Mouse (Mus musculus): ENCODE results near the gene Secisbp2. TPM values are rescaled to one million over a fixed set of nuclear protein-coding genes. Genes with fewer than 3 reads are reported as not detected.
"Not testable (repeated sequence)": the region's sequence is repeated elsewhere in the genome, so short reads cannot be mapped to it uniquely, and the experiment has no call there.

Gene Secisbp2
- 10 to 100 TPM; 18.9 to 21.5 (median 21.0) TPM for total RNA-seq (2022)

- peak; percentile 89 to 95 for DNase-seq (ENCODE audit: low spot score in 2 of 2)
These were observed at the start of gene Secisbp2 for GRCm38 (mm10) chr13:51651408-51652064. Gene Secisbp2 (plus strand): TSS chr13:51651697.

- no peak for DNase-seq (ENCODE audit: low spot score in 2 of 2)
These were observed 48.7 kb upstream of the Secisbp2 start for GRCm38 (mm10) chr13:51602764-51603163.

DNA sequence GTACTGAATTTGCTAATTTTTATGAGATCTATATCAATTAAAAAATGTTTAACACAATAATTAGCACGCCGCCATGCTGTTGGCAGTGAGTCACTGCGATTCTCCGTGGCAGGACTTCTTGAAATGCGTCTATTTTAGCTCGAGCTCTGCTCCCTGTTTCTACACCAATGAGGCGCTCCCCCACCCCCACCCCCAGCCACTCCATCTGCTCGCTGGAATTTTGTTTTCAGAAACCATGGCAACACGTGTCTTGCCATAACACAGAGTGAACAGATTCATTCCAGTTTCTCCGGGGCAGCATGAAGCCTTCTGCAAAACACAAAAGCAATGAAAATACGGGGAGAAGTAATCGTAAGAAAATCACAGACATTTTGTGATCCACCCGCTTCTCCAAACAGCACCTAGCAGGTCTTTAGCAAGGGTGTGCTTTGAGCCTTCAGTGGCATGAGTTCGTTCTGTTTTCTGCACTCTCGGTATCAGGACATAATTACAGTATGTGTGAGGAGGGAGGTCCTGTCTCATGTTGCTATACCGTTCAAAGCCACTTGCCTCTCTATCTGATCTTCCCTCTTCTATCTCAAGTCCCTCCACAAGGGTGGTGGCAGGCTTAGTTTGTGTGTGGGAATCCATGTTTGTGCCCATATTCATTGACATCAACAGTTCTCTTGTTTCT lies 48.1 kb upstream of the Secisbp2 start:
- peak; percentile 56 to 69 for DNase-seq (ENCODE audit: low spot score in 2 of 2)

- DNase-seq (ENCODE audit: low spot score in 2 of 2), result peak; percentile 58 to 66
These were observed 47.6 kb upstream of the Secisbp2 start for GRCm38 (mm10) chr13:51603894-51604244.

- DNase-seq (ENCODE audit: low spot score in 2 of 2), result no peak
These were observed 42.3 kb upstream of the Secisbp2 start for GRCm38 (mm10) chr13:51609231-51609630.

- DNase-seq (ENCODE audit: low spot score in 2 of 2), result no peak
These were observed 40.4 kb upstream of the Secisbp2 start for GRCm38 (mm10) chr13:51611060-51611459.

DNA sequence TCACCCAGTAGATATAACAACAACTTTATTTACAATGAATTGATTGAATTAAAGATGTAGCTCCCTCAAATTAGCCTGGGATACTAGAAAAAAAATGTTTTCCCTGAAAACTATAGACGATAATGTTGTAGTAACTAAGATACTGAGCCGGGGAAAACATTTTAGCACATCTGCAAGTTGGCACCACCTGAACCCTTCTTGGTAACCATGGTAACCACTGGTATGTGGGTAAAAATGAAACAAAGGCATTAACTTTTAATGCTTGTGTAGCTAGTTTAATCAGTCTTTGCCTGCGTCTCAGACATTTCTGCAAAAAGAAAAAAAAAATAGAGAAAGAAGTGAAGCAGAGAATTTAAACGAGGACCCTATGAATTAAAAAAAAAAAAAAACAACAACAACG lies 40.0 kb upstream of the Secisbp2 start:
- no peak for DNase-seq (ENCODE audit: low spot score in 2 of 2)

GRCm38 (mm10) chr13:51615815-51616214 lies 35.7 kb upstream of the Secisbp2 start:
- no peak for DNase-seq (ENCODE audit: low spot score in 2 of 2)

GRCm38 (mm10) chr13:51616417-51617044 lies 35.0 kb upstream of the Secisbp2 start:
- peak; percentile 82 to 84 for DNase-seq (ENCODE audit: low spot score in 2 of 2)

- no peak for DNase-seq (ENCODE audit: low spot score in 2 of 2)
These were observed 34.2 kb upstream of the Secisbp2 start for GRCm38 (mm10) chr13:51617306-51617705.

DNA sequence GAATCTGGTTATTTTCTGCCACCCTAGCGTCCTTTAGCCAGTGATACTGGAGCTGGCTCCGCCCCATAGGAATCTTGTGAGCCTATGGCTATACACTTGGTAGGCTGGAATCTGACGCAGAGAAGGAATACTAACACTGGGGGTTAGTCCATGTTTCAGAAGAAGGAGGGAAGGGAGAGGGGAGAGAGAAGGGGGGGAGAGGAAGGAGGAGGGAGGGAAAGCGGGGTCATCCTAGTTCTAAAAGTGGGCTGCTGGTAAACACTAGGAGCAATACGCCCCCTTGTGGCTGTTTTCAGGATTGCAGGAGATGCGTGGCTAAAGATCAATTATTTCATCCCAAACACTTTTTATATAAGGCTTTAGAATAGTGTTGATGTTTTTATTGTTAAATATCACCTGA lies 33.6 kb upstream of the Secisbp2 start:
- DNase-seq (ENCODE audit: low spot score in 2 of 2), result peak; percentile 28 to 76

DNA sequence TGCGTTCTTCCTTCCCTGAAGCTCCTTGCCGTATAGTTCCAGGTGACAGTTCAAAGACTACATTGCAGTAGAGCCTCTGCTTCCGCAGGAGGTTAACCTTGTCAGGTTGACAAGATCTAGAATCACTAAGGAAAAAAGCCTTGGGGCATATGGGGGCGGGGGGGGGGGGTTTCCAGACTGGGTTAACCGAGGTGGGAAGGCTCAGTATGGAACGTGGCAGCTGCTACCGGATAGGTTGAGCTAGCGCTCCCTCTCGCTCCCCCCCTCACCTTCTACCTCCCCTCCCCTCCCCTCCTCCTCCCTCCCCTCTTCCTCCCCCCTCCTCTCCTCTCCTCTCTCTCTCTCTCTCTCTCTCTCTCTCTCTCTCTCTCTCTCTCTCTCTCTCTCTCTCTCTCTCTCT lies 32.9 kb upstream of the Secisbp2 start:
- no peak for DNase-seq (ENCODE audit: low spot score in 2 of 2)

DNA sequence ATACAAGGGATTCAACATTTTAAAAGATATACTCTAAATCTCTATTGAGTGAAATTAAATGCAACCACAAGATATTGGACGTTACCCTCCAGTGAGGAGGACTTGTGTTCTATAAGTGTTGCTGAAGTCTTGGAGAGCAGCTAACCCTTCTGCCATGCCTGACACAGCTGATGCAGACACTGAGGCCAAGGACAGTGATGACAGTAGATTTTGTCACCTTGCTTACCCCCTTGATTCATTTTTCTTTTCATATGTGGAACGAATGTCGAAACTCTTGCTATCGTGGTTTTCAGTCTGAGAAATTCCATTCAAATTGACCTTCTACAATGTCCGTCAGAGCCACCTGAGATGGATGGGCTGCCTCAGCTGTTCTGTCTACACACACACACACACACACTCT lies 28.9 kb upstream of the Secisbp2 start:
- DNase-seq (ENCODE audit: low spot score in 2 of 2), result no peak

DNA sequence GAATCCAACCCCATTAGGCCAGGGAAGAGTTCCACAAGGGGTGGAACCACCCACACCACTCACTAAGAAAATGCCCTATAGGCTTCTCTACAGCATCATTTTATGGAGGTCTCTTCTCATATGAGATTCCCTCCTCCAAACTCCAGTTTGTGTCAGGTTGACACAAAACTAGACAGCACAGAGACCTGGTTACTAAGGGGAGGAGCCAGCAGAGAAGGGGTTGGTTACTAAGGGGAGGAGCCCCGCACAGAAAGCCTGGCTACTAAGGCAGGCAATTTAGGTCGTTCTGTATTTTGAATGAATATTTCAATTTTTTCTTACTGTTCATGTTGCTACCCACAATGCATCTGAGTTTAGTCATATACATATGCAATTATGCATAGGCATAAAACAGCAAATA lies 27.8 kb upstream of the Secisbp2 start:
- no peak for DNase-seq (ENCODE audit: low spot score in 2 of 2)

DNA sequence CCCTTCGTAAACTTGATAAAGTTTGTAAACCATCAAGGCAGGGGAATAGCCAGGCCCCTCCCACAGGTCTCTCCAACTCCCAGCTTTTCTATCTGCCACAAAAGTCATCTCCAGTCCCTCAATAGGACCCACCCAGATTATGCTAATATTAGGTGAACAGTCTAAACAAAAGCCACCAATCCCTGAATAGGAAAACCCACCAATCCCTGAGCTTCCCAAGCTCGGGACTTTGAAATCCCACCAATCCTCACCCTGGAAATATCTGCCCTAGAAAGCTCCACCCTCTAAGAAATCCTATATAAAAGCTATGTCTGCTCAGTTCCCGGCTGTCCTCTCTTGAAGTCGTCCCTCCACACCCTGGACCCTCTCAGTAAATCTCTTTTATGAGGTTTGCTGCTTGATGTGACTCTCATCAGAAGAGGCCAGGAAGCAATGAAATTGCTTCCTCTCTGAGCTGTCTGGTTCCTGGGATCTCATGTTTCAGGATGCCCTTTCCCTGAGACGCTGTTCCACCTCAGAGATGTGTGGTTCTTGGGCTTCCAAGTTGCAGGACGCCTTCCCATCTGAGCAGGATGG lies 23.1 kb upstream of the Secisbp2 start:
- DNase-seq (ENCODE audit: low spot score in 2 of 2), result no peak

- DNase-seq (ENCODE audit: low spot score in 2 of 2), result no peak
These were observed 20.0 kb upstream of the Secisbp2 start for GRCm38 (mm10) chr13:51631354-51631992.

DNA sequence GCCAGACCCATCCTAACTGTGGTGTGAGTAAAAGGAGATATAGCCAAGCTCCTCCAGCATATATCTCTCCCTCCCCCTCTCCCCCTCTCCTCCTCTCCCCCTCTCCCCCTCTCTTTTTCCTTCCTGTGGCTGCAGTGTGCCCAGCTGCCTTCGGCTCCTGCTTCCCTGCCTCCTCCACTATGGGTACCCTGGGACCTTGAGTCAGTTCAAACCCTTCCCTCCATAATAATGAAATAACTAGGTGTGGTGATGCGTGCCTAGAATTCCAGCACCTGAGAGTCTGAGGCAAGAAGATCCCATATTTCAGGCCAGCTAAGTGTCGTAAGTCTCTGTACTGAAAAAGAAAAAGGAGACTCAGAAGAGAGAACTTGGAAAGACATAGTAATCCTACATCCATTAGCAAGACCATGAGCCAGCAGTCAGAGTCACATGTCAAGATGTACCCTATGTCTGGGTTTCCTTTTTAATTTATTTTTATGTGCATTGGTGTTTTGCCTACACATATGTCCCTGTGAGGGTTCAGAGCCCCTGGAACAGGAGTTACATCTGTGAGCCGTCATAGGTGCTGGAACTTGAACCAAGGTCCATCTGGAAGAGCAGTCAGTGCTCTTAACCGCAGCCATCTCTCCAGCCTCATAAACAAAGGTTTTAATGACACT lies 18.8 kb upstream of the Secisbp2 start:
- DNase-seq (ENCODE audit: low spot score in 2 of 2), result no peak

DNA sequence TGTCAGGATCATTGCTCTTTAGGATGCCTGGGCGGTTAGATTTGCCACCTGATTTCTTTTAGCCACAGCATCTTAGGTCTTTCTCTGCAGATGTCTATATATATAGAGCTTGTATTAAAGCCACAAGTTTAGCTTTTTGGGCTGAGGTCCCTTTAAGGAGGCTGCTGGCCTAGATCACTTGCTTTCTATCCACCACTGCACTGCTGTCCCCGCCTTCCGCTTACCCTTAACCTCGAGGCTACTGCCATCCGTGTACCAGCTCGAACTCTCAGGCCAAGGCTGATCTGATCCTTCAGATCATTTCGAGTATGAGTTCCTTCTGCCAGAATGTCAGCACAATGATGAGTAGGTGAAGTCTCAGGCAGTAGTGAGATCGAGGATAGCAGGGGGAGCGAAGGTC lies 16.1 kb upstream of the Secisbp2 start:
- DNase-seq (ENCODE audit: low spot score in 2 of 2), result not testable (repeated sequence)

DNA sequence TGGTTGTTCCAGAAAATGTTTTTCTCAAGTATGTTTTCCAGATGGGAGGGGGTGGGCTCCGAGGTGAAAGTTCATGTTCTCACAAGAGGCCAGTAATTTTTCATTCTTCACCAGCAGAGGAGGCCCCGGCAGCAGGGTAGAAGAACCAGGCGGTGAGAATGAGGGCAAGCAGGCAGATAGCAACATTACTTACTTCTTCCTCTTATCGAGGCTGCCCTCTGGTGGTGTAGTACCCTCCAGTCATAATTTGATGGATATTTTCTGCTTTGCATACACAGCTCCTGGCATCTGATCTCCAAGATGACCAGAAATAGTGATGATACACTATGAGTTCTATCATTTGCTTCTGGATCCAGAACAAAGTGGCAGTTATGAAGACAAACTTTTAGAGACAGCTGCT lies 12.5 kb upstream of the Secisbp2 start:
- no peak for DNase-seq (ENCODE audit: low spot score in 2 of 2)

- DNase-seq (ENCODE audit: low spot score in 2 of 2), result no peak
These were observed 10.1 kb upstream of the Secisbp2 start for GRCm38 (mm10) chr13:51641424-51641823.

DNA sequence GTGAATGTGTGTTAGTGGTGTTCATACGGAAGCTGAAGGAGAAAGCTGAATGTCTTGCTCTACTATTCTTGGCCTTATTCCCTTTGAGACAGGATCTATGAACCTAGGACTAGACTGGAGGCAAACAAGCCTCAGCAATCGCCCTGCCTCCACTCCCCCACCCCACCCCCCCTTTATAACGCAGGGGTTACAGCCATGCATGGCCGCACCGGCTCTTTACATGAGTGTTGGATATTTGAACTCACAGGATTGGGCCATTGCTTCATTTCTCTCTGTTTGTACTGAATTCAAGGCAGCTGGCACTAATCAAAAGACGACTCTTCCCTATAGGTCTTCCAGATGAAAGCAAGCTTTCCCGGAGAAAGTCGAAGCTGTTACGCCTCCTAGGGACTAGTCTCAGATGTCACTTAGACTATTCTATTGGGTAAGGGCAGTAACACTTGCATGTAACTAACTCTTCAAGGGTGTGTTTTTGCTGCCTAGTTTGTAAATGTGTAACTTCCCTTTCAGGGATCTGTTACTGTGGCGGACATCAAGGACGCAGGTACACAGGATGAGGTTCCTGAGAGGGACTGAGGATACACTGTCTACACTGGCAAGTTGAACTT lies 9.2 kb upstream of the Secisbp2 start:
- DNase-seq (ENCODE audit: low spot score in 2 of 2), result no peak
